Mouse (Mus musculus) heart, embryonic 13.5 days (tissue): ENCODE results near the gene Otx1. TPM values are rescaled to one million over a fixed set of nuclear protein-coding genes. Genes with fewer than 3 reads are reported as not detected.

Experiments
- ATAC-seq: fragments of 200-750 bp; cut with Nextera tagmentation; 2 replicates; pipeline ENCODE4 v1.8.0; 2017; ENCODE audit warnings: moderate TSS enrichment; ENCODE audit not compliant: insufficient number of reproducible peaks, low FRiP score, low TSS enrichment; ENCODE audit errors: extremely low read depth
- H3K27ac ChIP-seq: fragments of 300-500 bp; sonication (generic); replicated peaks from 2 replicates; pipeline ENCODE4 v1.5.1; 2015; ENCODE audit warnings: moderate library complexity, mild to moderate bottlenecking, inconsistent platforms
- H3K27me3 ChIP-seq: fragments of 300-500 bp; sonication (generic); replicated peaks from 2 replicates; pipeline ENCODE4 v1.6.1; 2015; ENCODE audit warnings: mild to moderate bottlenecking, inconsistent platforms
- H3K36me3 ChIP-seq: fragments of 300-500 bp; sonication (generic); 2 replicates; pipeline ENCODE4 v1.6.1; 2015; ENCODE audit warnings: mild to moderate bottlenecking, inconsistent platforms
- H3K4me1 ChIP-seq: fragments of 300-500 bp; sonication (generic); 2 replicates; pipeline ENCODE4 v1.6.1; 2015; ENCODE audit warnings: inconsistent platforms
- H3K4me2 ChIP-seq: fragments of 300-500 bp; sonication (generic); 2 replicates; pipeline ENCODE4 v1.6.1; 2015; ENCODE audit warnings: inconsistent platforms, mild to moderate bottlenecking, moderate library complexity
- H3K4me3 ChIP-seq: fragments of 300-500 bp; sonication (generic); 2 replicates; pipeline ENCODE4 v1.5.1; 2015; ENCODE audit warnings: moderate library complexity, mild to moderate bottlenecking, inconsistent platforms
- H3K9ac ChIP-seq: fragments of 300-500 bp; sonication (generic); 2 replicates; pipeline ENCODE4 v1.6.1; 2015; ENCODE audit warnings: inconsistent platforms, mild to moderate bottlenecking, moderate library complexity
- H3K9me3 ChIP-seq: fragments of 300-500 bp; sonication (generic); 2 replicates; pipeline ENCODE4 v1.6.1; 2016; ENCODE audit warnings: inconsistent platforms
- WGBS: fragments of 180-500 bp; shearing (Covaris S2); methylation state at CpG from one replicate; pipeline ENCODE4 v1.1.7; 2015; ENCODE audit warnings: mixed read lengths; 5-methylcytosine and 5-hydroxymethylcytosine counted together
- polyA plus RNA-seq: library from polyadenylated mRNA; unstranded; fragments of >200 nt; fragmentation: Nextera tagmentation; extraction: Ambion mirVana; gene quantifications from 2 replicates; pipeline ENCODE4 v1.2.1, GENCODE M21; 2015

Gene Otx1
- polyA plus RNA-seq, 1 experiment from 2014 or later, result 0.07 TPM

GRCm38 (mm10) chr11:21998141-21999047, 4.3 kb downstream of the Otx1 start:
- no peak overlapping the region for H3K27ac ChIP-seq
- H3K4me2 ChIP-seq, result no peak overlapping the region
- peaks cover 91% of the 10 kb centered on the region for H3K27me3 ChIP-seq
- no peaks in the 10 kb centered on the region for H3K36me3 ChIP-seq
- ATAC-seq, result no peak
- no peak overlapping the region for H3K9ac ChIP-seq
- 12% methylated on average over 32 of the region's 32 CpGs for WGBS
- peaks cover 46% of the 10 kb centered on the region for H3K4me1 ChIP-seq
- no peaks in the 10 kb centered on the region for H3K9me3 ChIP-seq
- H3K4me3 ChIP-seq, result no peak overlapping the region

- Histone ChIP-seq H3K36me3 (no peaks in the 10 kb centered on the region), H3K27ac (no peak overlapping the region), H3K4me2 (peak overlapping the region; percentile 73), H3K4me3 (peak overlapping the region; percentile 47), H3K9ac (no peak overlapping the region), H3K27me3 (peaks cover 98% of the 10 kb centered on the region), H3K9me3 (no peaks in the 10 kb centered on the region), H3K4me1 (peaks cover 45% of the 10 kb centered on the region)
- no peak for ATAC-seq
- WGBS, result 4% methylated on average over 20 of the region's 20 CpGs
Measured at GRCm38 (mm10) chr11:21997561-21998140, 5.0 kb downstream of the Otx1 start.

- no peaks in the 10 kb centered on the region for H3K36me3 ChIP-seq
- peak overlapping the region; percentile 73 for H3K4me2 ChIP-seq
- no peaks in the 10 kb centered on the region for H3K9me3 ChIP-seq
- peak overlapping the region; percentile 47 for H3K4me3 ChIP-seq
- ATAC-seq, result no peak
- peaks cover 98% of the 10 kb centered on the region for H3K27me3 ChIP-seq
- no peak overlapping the region for H3K27ac ChIP-seq
- 1% methylated on average over 63 of the region's 63 CpGs for WGBS
- H3K9ac ChIP-seq, result peak overlapping the region; percentile 56; the same call in 1 of the 2 replicates
- peaks cover 38% of the 10 kb centered on the region for H3K4me1 ChIP-seq
Measured at GRCm38 (mm10) chr11:21996661-21997560, 5.8 kb downstream of the Otx1 start.

GRCm38 (mm10) chr11:21996325-21996647, 6.4 kb downstream of the Otx1 start:
- no peaks in the 10 kb centered on the region for H3K9me3 ChIP-seq
- H3K36me3 ChIP-seq, result no peaks in the 10 kb centered on the region
- H3K4me1 ChIP-seq, result peaks cover 35% of the 10 kb centered on the region
- peak overlapping the region; percentile 47 for H3K4me3 ChIP-seq
- H3K27ac ChIP-seq, result no peak overlapping the region
- peak overlapping the region; percentile 73 for H3K4me2 ChIP-seq
- H3K27me3 ChIP-seq, result peaks cover 96% of the 10 kb centered on the region
- no peak for ATAC-seq
- 5% methylated on average over 13 of the region's 13 CpGs for WGBS
- H3K9ac ChIP-seq, result peak overlapping the region; percentile 56; the same call in 1 of the 2 replicates

- WGBS, result 7% methylated on average over 27 of the region's 27 CpGs
- no peak for ATAC-seq
- Histone ChIP-seq H3K9me3 (no peaks in the 10 kb centered on the region), H3K27me3 (peaks cover 96% of the 10 kb centered on the region), H3K36me3 (no peaks in the 10 kb centered on the region), H3K27ac (no peak overlapping the region), H3K4me1 (peaks cover 29% of the 10 kb centered on the region), H3K4me3 (peak overlapping the region; percentile 47), H3K9ac (no peak overlapping the region), H3K4me2 (peak overlapping the region; percentile 73)
Measured at GRCm38 (mm10) chr11:21995534-21996324, 7.0 kb downstream of the Otx1 start.

GRCm38 (mm10) chr11:21994377-21995370, 8.0 kb downstream of the Otx1 start:
- H3K4me2 ChIP-seq, result no peak overlapping the region
- WGBS, result 3% methylated on average over 34 of the region's 34 CpGs
- no peak for ATAC-seq
- H3K27me3 ChIP-seq, result peaks cover 91% of the 10 kb centered on the region
- H3K9me3 ChIP-seq, result no peaks in the 10 kb centered on the region
- H3K4me3 ChIP-seq, result no peak overlapping the region
- no peak overlapping the region for H3K27ac ChIP-seq
- H3K36me3 ChIP-seq, result no peaks in the 10 kb centered on the region
- H3K4me1 ChIP-seq, result peaks cover 24% of the 10 kb centered on the region
- no peak overlapping the region for H3K9ac ChIP-seq

GRCm38 (mm10) chr11:21993597-21994376, 8.9 kb downstream of the Otx1 start:
- no peak for ATAC-seq
- H3K4me2 ChIP-seq, result peak overlapping the region; percentile 39

GRCm38 (mm10) chr11:21992761-21993596, 9.7 kb downstream of the Otx1 start:
- H3K4me2 ChIP-seq, result peak overlapping the region; percentile 39
- H3K27me3 ChIP-seq, result peaks cover 91% of the 10 kb centered on the region
- H3K4me1 ChIP-seq, result peaks cover 24% of the 10 kb centered on the region
- H3K27ac ChIP-seq, result no peak overlapping the region
- no peak for ATAC-seq
- H3K36me3 ChIP-seq, result no peaks in the 10 kb centered on the region
- H3K9me3 ChIP-seq, result peaks cover 5% of the 10 kb centered on the region; the same call in 1 of the 2 replicates
- WGBS, result 2% methylated on average over 89 of the region's 96 CpGs
- H3K9ac ChIP-seq, result no peak overlapping the region
- H3K4me3 ChIP-seq, result peak overlapping the region; percentile 32

More at GRCm38 (mm10) chr11:21993597-21994376, 8.9 kb downstream of the Otx1 start:
- Histone ChIP-seq H3K27ac (no peak overlapping the region), H3K27me3 (peaks cover 91% of the 10 kb centered on the region), H3K4me3 (peak overlapping the region; percentile 32), H3K4me1 (peaks cover 24% of the 10 kb centered on the region), H3K9ac (no peak overlapping the region), H3K9me3 (no peaks in the 10 kb centered on the region), H3K36me3 (no peaks in the 10 kb centered on the region)
- under 1% methylated on average over 46 of the region's 47 CpGs for WGBS
